Mouse (Mus musculus): ENCODE measurements around the gene Cyb5d2. TPM values are rescaled to one million over a fixed set of nuclear protein-coding genes. Genes with fewer than 3 reads are reported as not detected.
A peak's percentile ranks its signal among the peaks of the same experiment; 100 is the strongest.
"Not testable (repeated sequence)": the region's sequence is repeated elsewhere in the genome, so short reads cannot be mapped to it uniquely, and the experiment has no call there.

Gene Cyb5d2
- polyA plus RNA-seq, 1 experiment, result 11.2 TPM

DNA sequence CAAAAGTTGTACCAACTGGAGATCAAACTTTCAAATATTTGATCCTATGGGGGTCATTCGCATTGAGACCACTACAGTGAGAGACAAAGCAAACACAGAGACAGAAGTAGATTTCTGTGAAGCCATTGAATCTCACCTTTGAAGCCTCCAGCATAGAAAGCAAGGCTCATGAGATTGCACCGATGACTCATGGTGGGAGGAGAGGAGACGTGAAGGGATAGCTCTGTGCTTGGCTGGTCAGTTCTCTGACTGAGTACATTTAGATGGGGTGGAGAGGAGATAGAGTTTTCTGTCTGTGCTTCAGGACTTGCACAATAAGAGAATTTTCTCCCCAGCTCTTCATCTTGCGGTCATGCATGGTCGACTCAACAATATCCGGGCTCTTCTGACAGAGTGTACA lies 36.4 kb downstream of the Cyb5d2 start:
- H3K27ac ChIP-seq (ENCODE audit: insufficient read depth, low read depth, low read length), result peak overlapping the region; percentile 70
- H3K4me1 ChIP-seq (ENCODE audit: control insufficient read depth, insufficient read depth, low read length), result peaks cover 23% of the 10 kb centered on the region
- no peak for TF ChIP-seq CTCF (IDR thresholded peaks at IDR 0.05; ENCODE audit: low read depth, low read length)
- no peak overlapping the region for H3K4me3 ChIP-seq (ENCODE audit: insufficient read depth, low read length)

DNA sequence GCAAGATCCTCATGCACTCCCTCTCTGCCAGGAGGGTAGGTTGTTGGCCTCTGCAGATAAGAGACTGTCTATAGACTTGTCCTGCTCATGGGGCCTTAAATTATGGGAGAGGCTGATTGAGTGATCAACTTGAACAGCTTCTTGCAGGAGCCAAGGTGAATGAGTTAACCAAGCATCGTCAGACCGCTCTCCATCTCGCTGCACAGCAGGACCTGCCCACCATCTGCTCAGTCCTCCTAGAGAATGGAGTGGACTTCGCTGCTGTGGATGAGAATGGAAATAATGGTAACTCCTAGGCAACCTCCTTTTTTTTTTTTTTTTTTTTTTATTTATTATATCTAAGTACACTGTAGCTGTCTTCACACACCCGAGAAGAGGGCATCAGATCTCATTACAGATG lies 37.6 kb downstream of the Cyb5d2 start:
- peak overlapping the region; percentile 16; the same call in 1 of the 2 replicates for H3K27ac ChIP-seq (ENCODE audit: insufficient read depth, low read depth, low read length)
- H3K4me3 ChIP-seq (ENCODE audit: insufficient read depth, low read length), result no peak overlapping the region
- TF ChIP-seq CTCF (IDR thresholded peaks at IDR 0.05; ENCODE audit: low read depth, low read length) (no peak), POLR2A (IDR thresholded peaks at IDR 0.05; ENCODE audit: borderline replicate concordance, low read depth, low read length) (no peak)

DNA sequence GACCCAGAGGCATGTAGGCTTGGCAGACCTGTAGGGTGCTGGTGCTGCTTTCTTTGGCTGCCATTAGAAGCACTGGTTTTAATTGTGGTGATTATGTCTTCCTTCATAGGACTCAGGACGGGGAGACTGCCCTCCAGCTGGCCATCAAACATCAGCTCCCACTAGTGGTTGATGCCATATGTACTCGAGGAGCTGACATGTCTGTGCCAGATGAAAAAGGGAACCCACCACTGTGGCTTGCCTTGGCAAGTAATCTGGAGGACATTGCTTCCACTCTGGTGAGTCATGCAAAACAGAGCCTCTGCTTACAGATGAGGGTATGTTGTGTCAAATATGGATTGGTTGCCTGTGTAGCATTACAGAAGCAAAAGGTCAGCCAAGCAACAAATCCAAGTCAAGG lies 44.0 kb downstream of the Cyb5d2 start:
- no peak overlapping the region for H3K4me3 ChIP-seq (ENCODE audit: insufficient read depth, low read length)
- H3K4me1 ChIP-seq (ENCODE audit: control insufficient read depth, insufficient read depth, low read length), result peaks cover 14% of the 10 kb centered on the region
- H3K27ac ChIP-seq (ENCODE audit: insufficient read depth, low read depth, low read length), result peak overlapping the region; percentile 54
- no peak for TF ChIP-seq CTCF (IDR thresholded peaks at IDR 0.05; ENCODE audit: low read depth, low read length)
- no peak for TF ChIP-seq POLR2A (IDR thresholded peaks at IDR 0.05; ENCODE audit: borderline replicate concordance, low read depth, low read length)

More for the DNA sequence above, 37.6 kb downstream of the Cyb5d2 start:
- H3K4me1 ChIP-seq (ENCODE audit: control insufficient read depth, insufficient read depth, low read length), result peaks cover 23% of the 10 kb centered on the region

DNA sequence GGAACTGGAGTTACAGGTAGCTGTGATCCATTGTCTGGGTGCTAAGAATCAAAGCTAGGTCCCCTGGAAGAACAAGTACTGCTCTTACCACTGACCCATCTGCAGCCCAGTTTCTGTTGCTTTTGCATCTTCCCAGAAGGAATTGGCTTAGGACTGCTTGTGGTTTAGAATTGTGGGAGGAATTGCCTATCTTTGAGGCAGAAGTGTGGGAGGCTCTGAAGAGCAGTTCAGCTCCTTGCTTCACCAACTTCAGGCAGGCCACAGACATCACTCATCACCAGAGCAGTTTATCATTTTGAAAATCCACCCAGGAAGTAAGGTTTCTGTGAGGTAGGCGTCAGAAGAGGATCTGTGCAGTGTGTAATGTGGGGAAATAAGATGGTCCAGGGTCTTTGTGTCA lies 56.9 kb downstream of the Cyb5d2 start:
- H3K27ac ChIP-seq (ENCODE audit: insufficient read depth, low read depth, low read length), result no peak overlapping the region
- H3K4me3 ChIP-seq (ENCODE audit: insufficient read depth, low read length), result no peak overlapping the region
- H3K4me1 ChIP-seq (ENCODE audit: control insufficient read depth, insufficient read depth, low read length), result no peaks in the 10 kb centered on the region
- TF ChIP-seq CTCF (IDR thresholded peaks at IDR 0.05; ENCODE audit: low read depth, low read length), result no peak
- no peak for TF ChIP-seq POLR2A (IDR thresholded peaks at IDR 0.05; ENCODE audit: borderline replicate concordance, low read depth, low read length)

- not testable (repeated sequence) for H3K4me1 ChIP-seq (ENCODE audit: control insufficient read depth, insufficient read depth, low read length); H3K27ac ChIP-seq (ENCODE audit: insufficient read depth, low read depth, low read length); H3K4me3 ChIP-seq (ENCODE audit: insufficient read depth, low read length)
Observed at GRCm38 (mm10) chr11:72737517-72737916, 58.4 kb downstream of the Cyb5d2 start.

GRCm38 (mm10) chr11:72736320-72736719 lies 59.6 kb downstream of the Cyb5d2 start:
- Histone ChIP-seq H3K4me3 (ENCODE audit: insufficient read depth, low read length) (no peak overlapping the region), H3K27ac (ENCODE audit: insufficient read depth, low read depth, low read length) (no peak overlapping the region), H3K4me1 (ENCODE audit: control insufficient read depth, insufficient read depth, low read length) (no peaks in the 10 kb centered on the region)
- TF ChIP-seq POLR2A (IDR thresholded peaks at IDR 0.05; ENCODE audit: borderline replicate concordance, low read depth, low read length) (no peak), CTCF (IDR thresholded peaks at IDR 0.05; ENCODE audit: low read depth, low read length) (no peak)

DNA sequence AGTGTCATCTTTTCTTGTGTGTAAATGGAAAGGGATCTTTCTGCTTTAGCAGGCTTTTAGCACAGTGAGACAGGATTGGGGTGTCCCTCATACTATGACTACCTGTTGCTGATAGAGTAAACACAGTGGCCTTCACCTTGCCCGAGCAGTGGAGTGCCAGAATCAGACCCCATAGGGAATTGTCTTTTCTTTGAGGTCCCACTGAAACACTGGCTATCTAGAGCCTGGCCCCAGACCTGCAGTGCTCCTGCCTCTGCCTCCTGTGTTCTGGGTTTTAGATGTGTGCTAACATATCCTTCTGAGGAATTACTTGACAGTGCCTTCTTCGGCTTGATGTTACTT lies 60.5 kb downstream of the Cyb5d2 start:
- TF ChIP-seq CTCF (IDR thresholded peaks at IDR 0.05; ENCODE audit: low read depth, low read length) (no peak), POLR2A (IDR thresholded peaks at IDR 0.05; ENCODE audit: borderline replicate concordance, low read depth, low read length) (no peak)
- Histone ChIP-seq H3K4me1 (ENCODE audit: control insufficient read depth, insufficient read depth, low read length) (no peaks in the 10 kb centered on the region), H3K4me3 (ENCODE audit: insufficient read depth, low read length) (no peak overlapping the region), H3K27ac (ENCODE audit: insufficient read depth, low read depth, low read length) (no peak overlapping the region)

DNA sequence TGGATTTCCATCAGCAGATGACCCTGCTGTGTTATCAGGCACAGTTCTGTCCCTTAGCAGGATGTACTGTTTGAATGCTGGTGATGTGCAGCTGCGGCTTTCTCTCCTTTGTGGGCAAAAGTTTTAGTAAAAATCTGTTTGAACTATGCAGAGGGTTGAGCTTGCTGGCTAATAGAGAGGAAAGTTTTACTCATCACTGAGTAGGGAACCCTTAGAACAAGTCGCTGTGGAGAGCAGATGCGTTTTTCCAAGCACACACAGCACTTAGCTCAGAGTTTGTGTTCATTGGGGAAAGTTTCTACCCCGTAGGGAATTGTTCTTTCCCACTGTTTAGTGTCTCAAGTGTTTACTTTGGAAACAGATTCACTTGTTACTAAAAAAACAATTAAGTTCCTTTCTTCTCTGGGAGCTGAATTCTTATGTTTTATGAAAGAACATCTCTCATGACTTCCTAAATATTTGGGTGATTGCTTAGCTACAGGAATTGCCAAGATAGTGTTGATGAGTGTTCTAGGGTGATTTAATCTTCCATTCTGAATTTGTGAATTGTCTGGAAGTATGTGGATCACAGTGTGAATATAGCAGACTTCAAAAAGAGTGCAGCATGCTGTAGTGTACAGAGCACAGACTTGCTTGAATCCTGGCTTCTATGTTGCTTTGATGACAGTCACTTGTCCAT lies 61.0 kb downstream of the Cyb5d2 start:
- TF ChIP-seq POLR2A (IDR thresholded peaks at IDR 0.05; ENCODE audit: borderline replicate concordance, low read depth, low read length), result no peak
- TF ChIP-seq CTCF (IDR thresholded peaks at IDR 0.05; ENCODE audit: low read depth, low read length), result no peak
- Histone ChIP-seq H3K4me3 (ENCODE audit: insufficient read depth, low read length) (no peak overlapping the region), H3K4me1 (ENCODE audit: control insufficient read depth, insufficient read depth, low read length) (no peaks in the 10 kb centered on the region), H3K27ac (ENCODE audit: insufficient read depth, low read depth, low read length) (no peak overlapping the region)

- TF ChIP-seq CTCF (IDR thresholded peaks at IDR 0.05; ENCODE audit: low read depth, low read length) (no peak), POLR2A (IDR thresholded peaks at IDR 0.05; ENCODE audit: borderline replicate concordance, low read depth, low read length) (no peak)
Observed at GRCm38 (mm10) chr11:72733736-72734135, 62.2 kb downstream of the Cyb5d2 start.

More at GRCm38 (mm10) chr11:72733736-72734135, 62.2 kb downstream of the Cyb5d2 start:
- Histone ChIP-seq H3K4me1 (ENCODE audit: control insufficient read depth, insufficient read depth, low read length) (no peaks in the 10 kb centered on the region), H3K4me3 (ENCODE audit: insufficient read depth, low read length) (no peak overlapping the region), H3K27ac (ENCODE audit: insufficient read depth, low read depth, low read length) (no peak overlapping the region)

Other genes starting within 250 kb of the Cyb5d2 start
- gene Spns3, start 245.6 kb downstream of the Cyb5d2 start, polyA plus RNA-seq (2012; ENCODE audit: insufficient read depth, insufficient read length, missing spikeins), result 0.40 and 0.68 TPM in 2 replicates
- gene Ube2g1, start 188.9 kb downstream of the Cyb5d2 start, polyA plus RNA-seq (2012; ENCODE audit: insufficient read depth, insufficient read length, missing spikeins), result 20.2 and 24.1 TPM in 2 replicates
- 71.9 and 78.6 TPM in 2 replicates for gene Ankfy1, start 106.1 kb downstream of the Cyb5d2 start, polyA plus RNA-seq (2012; ENCODE audit: insufficient read depth, insufficient read length, missing spikeins)
- 25.8 TPM in 2 replicates for gene Zzef1, start 84 bp upstream of the Cyb5d2 start, polyA plus RNA-seq (2012; ENCODE audit: insufficient read depth, insufficient read length, missing spikeins)
- gene Atp2a3, start 165.0 kb upstream of the Cyb5d2 start, polyA plus RNA-seq (2012; ENCODE audit: insufficient read depth, insufficient read length, missing spikeins), result 6.7 TPM in 2 replicates
- gene P2rx1, start 203.0 kb upstream of the Cyb5d2 start, polyA plus RNA-seq (2012; ENCODE audit: insufficient read depth, insufficient read length, missing spikeins), result 0.39 TPM in 1 of 2 replicates, not detected in the other
- not detected in 2 replicates for gene Camkk1, start 222.9 kb upstream of the Cyb5d2 start, polyA plus RNA-seq (2012; ENCODE audit: insufficient read depth, insufficient read length, missing spikeins)

Measured in bone marrow macrophage, adult 2 months (primary cell).